Mouse (Mus musculus) kidney, embryonic 16.5 days (tissue): ENCODE data around the gene Fbxo41. TPM values are rescaled to one million over a fixed set of nuclear protein-coding genes. Genes with fewer than 3 reads are reported as not detected.

ENCODE experiments used
- ATAC-seq: fragments of 200-750 bp; cut with Nextera tagmentation; 2 replicates; pipeline ENCODE4 v1.8.0; 2017; ENCODE audit warnings: moderate TSS enrichment; ENCODE audit not compliant: low FRiP score, low TSS enrichment
- H3K27ac ChIP-seq: fragments of 300-500 bp; sonication (generic); 2 replicates; pipeline ENCODE4 v1.5.1; 2014; ENCODE audit warnings: low read length
- H3K27me3 ChIP-seq: fragments of 300-500 bp; sonication (generic); 2 replicates; pipeline ENCODE4 v1.6.1; 2014; ENCODE audit warnings: low read length, control low read depth, mixed read lengths; ENCODE audit not compliant: insufficient read depth
- H3K36me3 ChIP-seq: fragments of 300-500 bp; sonication (generic); 2 replicates; pipeline ENCODE4 v1.6.1; 2014; ENCODE audit warnings: low read length, control low read depth, mixed read lengths; ENCODE audit not compliant: insufficient read depth
- H3K4me1 ChIP-seq: fragments of 300-500 bp; sonication (generic); 2 replicates; pipeline ENCODE4 v1.6.1; 2014; ENCODE audit warnings: low read length, control low read depth, mixed read lengths; ENCODE audit not compliant: insufficient read depth
- H3K4me2 ChIP-seq: fragments of 300-500 bp; sonication (generic); replicated peaks from 2 replicates; pipeline ENCODE4 v1.6.1; 2014; ENCODE audit warnings: low read depth, low read length
- H3K4me3 ChIP-seq: fragments of 300-500 bp; sonication (generic); 2 replicates; pipeline ENCODE4 v1.5.1; 2014; ENCODE audit warnings: mild to moderate bottlenecking, low read length
- H3K9ac ChIP-seq: fragments of 300-500 bp; sonication (generic); replicated peaks from 2 replicates; pipeline ENCODE4 v1.6.1; 2014; ENCODE audit warnings: low read length
- H3K9me3 ChIP-seq: fragments of 300-500 bp; sonication (generic); 2 replicates; pipeline ENCODE4 v1.6.1; 2016; ENCODE audit warnings: low read length, control low read depth
- WGBS: fragments of 180-500 bp; shearing (Covaris S2); extraction: QIAGEN DNeasy Blood & Tissue Kit; methylation state at CpG from one replicate; pipeline ENCODE4 v1.1.7; 2014; 5-methylcytosine and 5-hydroxymethylcytosine counted together
- polyA plus RNA-seq: library from polyadenylated mRNA; unstranded; fragments of >200 nt; fragmentation: Nextera tagmentation; extraction: Ambion mirVana; gene quantifications from 2 replicates; pipeline ENCODE4 v1.2.1, GENCODE M21; 2015

Gene Fbxo41
- polyA plus RNA-seq, 1 experiment from 2014 or later, result 0.09 TPM

DNA sequence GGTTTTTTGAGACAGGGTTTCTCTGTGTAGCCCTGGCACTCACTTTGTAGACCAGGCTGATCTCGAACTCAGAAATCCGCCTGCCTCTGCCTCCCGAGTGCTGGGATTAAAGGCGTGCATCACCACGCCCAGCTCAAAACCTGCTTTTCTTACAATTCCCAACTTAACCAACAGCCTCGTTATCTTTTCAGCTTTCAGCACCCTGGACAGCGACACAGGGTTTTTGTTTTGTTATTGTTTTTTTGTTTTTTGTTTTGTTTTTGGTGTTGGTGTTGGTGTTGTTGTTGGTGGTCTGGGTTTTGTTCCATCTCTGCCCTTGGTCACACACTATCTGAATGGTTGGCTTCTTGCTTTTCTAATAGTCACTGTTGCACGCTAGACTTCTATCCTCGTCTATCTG is 4.6 kb downstream of the Fbxo41 start:
- Histone ChIP-seq H3K27ac (no peak overlapping the region), H3K4me3 (no peak overlapping the region), H3K9me3 (no peaks in the 10 kb centered on the region), H3K27me3 (peaks cover 9% of the 10 kb centered on the region; the same call in 1 of the 2 replicates), H3K4me2 (no peak overlapping the region), H3K4me1 (peaks cover 13% of the 10 kb centered on the region), H3K9ac (no peak overlapping the region), H3K36me3 (no peaks in the 10 kb centered on the region)
- 60% methylated on average over 9 of the region's 9 CpGs for WGBS
- no peak for ATAC-seq

DNA sequence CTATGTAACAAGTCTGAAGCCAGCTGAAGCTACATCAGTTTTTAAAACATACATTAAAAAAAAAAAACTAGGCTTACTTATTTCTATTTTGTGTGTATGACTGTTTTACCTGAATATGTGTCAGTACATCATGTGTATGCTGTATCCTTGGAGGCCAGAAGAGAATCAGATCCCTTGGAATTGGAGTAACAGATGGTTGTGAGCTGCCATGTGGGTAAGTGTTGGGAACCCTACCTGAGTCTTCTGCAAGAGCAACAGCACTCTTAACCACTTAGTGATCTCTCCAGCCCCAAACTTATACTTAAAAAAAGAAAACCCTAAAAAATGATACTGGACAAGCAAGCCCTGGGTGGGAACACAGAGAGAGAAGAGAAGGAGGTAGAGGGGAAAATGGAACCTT is 5.8 kb downstream of the Fbxo41 start:
- Histone ChIP-seq H3K36me3 (no peaks in the 10 kb centered on the region), H3K9ac (no peak overlapping the region), H3K4me2 (no peak overlapping the region), H3K4me1 (peaks cover 2% of the 10 kb centered on the region), H3K27me3 (0 out of 2 replicates have a peak, but pooled peaks cover 4% of the 10 kb centered on the region), H3K4me3 (no peak overlapping the region), H3K27ac (no peak overlapping the region), H3K9me3 (no peaks in the 10 kb centered on the region)
- no peak for ATAC-seq

DNA sequence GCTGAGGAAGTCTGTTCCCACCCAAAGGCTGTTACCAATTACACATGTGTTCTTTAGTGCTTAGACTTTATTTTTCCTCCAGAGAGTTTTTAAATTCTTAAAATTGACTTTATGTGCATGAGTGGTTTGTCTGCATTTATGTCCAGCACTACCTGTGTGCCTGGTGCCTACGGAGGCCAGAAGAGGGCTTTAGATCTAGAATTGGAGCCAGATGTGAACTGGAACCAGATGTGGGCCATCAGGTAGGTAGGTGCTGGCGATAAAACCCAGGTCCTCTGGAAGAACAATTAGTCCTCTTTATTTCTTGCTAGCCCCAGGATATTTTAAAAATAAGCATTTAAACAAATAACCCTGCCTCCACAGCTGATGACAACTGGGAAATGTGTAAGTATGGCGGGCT is 11.2 kb downstream of the Fbxo41 start:
- H3K4me1 ChIP-seq, result peaks cover 7% of the 10 kb centered on the region; the same call in 1 of the 2 replicates
- whole genome bisulfite sequencing, result 86% methylated on average over 3 of the region's 3 CpGs
- no peak for ATAC-seq
- no peak overlapping the region for H3K4me3 ChIP-seq
- H3K27ac ChIP-seq, result no peak overlapping the region
- no peaks in the 10 kb centered on the region for H3K27me3 ChIP-seq
- H3K9ac ChIP-seq, result no peak overlapping the region
- no peak overlapping the region for H3K4me2 ChIP-seq
- H3K9me3 ChIP-seq, result no peaks in the 10 kb centered on the region
- no peaks in the 10 kb centered on the region for H3K36me3 ChIP-seq

- Histone ChIP-seq H3K4me3 (no peak overlapping the region), H3K4me1 (peaks cover 7% of the 10 kb centered on the region; the same call in 1 of the 2 replicates), H3K4me2 (no peak overlapping the region), H3K36me3 (no peaks in the 10 kb centered on the region), H3K9ac (no peak overlapping the region), H3K9me3 (no peaks in the 10 kb centered on the region), H3K27ac (no peak overlapping the region), H3K27me3 (peaks cover 13% of the 10 kb centered on the region)
- no peak for ATAC-seq
- 84% methylated on average over 4 of the region's 4 CpGs for WGBS
Observed at GRCm38 (mm10) chr6:85490252-85490651, 12.5 kb downstream of the Fbxo41 start.

DNA sequence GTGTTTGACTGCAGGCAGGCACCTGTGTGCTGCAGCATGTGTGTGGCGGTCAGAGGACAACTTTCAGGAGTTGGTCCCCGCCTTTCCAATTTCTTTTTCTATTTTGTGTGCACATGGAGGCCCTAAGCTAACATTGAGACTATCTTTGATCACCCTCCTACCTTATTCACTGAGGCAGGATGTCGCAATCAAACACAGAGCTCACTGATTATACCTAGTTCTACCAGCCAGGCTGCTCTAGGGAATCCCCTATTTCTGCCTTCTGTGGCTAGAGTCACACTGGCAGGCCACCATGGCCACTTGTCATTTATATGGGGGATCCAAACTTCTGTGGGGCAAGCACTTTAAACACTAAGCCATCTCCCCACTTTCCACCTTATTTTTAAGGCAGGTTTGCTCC is 13.1 kb downstream of the Fbxo41 start:
- Histone ChIP-seq H3K27ac (no peak overlapping the region), H3K4me2 (no peak overlapping the region), H3K9me3 (no peaks in the 10 kb centered on the region), H3K27me3 (peaks cover 18% of the 10 kb centered on the region), H3K36me3 (no peaks in the 10 kb centered on the region), H3K4me3 (no peak overlapping the region), H3K9ac (no peak overlapping the region), H3K4me1 (peaks cover 7% of the 10 kb centered on the region; the same call in 1 of the 2 replicates)
- no peak for ATAC-seq
- 82% methylated on average over 3 of the region's 3 CpGs for WGBS

GRCm38 (mm10) chr6:85488510-85488909 is 14.3 kb downstream of the Fbxo41 start:
- no peak overlapping the region for H3K4me3 ChIP-seq
- ATAC-seq, result no peak

DNA sequence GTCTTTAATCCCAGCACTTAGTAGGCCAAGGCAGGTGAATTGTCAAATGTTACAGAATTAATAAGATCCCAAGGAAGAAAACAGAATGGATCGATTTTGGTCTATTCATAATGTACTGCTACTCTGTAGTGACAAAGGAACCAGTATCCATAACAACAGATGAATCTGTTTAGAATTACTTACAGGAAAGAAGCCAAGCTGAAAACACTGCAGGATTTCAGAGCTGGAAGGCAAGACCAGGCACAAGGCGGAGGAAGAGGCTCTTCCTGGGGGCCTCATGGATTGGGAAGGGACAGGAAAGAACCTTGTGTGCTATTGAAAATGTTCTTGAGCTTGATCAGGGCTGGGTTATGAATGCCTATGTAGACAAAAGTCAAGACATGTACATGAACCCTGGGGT is 17.1 kb downstream of the Fbxo41 start:
- Histone ChIP-seq H3K27ac (no peak overlapping the region), H3K9me3 (no peaks in the 10 kb centered on the region), H3K9ac (no peak overlapping the region), H3K27me3 (peaks cover 48% of the 10 kb centered on the region), H3K4me2 (no peak overlapping the region), H3K4me3 (no peak overlapping the region), H3K4me1 (peaks cover 20% of the 10 kb centered on the region; the same call in 1 of the 2 replicates), H3K36me3 (no peaks in the 10 kb centered on the region)
- 85% methylated on average over 2 of the region's 2 CpGs for WGBS
- no peak for ATAC-seq

More at GRCm38 (mm10) chr6:85488510-85488909, 14.3 kb downstream of the Fbxo41 start:
- Histone ChIP-seq H3K27ac (no peak overlapping the region), H3K36me3 (no peaks in the 10 kb centered on the region), H3K4me2 (no peak overlapping the region), H3K9ac (no peak overlapping the region), H3K27me3 (peaks cover 30% of the 10 kb centered on the region), H3K9me3 (no peaks in the 10 kb centered on the region), H3K4me1 (peaks cover 16% of the 10 kb centered on the region; the same call in 1 of the 2 replicates)
- 71% methylated on average over 4 of the region's 4 CpGs for WGBS

DNA sequence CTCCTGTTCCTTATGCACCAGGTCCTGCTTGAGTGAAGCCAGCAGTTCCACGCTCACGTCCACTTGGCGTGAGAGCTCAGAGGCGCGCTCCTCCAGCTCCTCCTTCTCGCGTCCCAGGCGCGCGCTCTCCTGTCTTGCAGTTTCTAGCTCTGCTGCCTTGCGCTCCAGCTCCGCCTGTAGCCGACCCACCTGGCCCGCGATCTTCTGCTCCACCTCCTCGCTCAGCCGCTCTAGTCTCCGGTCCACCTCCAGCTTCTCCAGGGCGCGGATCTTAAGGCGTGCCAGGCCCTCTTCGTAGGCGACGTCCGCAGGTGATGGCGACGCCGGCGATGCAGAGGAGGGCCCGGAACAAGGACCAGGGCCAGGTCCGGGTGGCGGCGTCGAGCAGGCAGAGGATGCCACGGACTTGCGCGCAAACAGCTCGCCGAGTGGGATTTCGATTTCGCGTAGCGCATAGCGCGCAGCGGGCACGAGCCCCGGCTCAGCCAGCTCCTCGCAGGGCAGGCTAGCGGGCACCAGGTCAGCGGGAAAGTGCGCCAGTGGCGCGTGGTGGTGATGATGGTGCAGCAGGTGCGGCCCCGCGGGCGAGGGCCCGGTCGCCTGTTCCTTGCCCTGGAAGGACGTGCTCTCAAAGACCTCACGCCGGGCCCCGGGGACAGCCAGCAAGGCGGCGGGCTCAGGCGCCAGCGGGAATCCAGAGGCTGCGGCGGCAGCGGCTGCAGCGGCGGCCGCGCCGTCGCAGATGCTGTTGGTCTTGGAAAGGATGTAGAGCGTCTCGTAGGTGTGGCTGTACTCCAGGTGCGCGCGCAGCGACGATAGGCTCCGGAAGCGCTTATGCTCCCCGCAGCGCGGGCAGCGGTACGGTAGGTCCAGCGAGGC is 18.7 kb downstream of the Fbxo41 start:
- Histone ChIP-seq H3K9me3 (no peaks in the 10 kb centered on the region), H3K27me3 (peaks cover 48% of the 10 kb centered on the region), H3K9ac (no peak overlapping the region), H3K4me2 (peak overlapping the region; percentile 51), H3K4me3 (peak overlapping the region; percentile 38), H3K4me1 (peaks cover 21% of the 10 kb centered on the region; the same call in 1 of the 2 replicates), H3K27ac (no peak overlapping the region), H3K36me3 (no peaks in the 10 kb centered on the region)
- WGBS, result 3% methylated on average over 87 of the region's 92 CpGs
- ATAC-seq, result no peak

GRCm38 (mm10) chr6:85480685-85481084 is 22.1 kb downstream of the Fbxo41 start:
- Histone ChIP-seq H3K27ac (no peak overlapping the region), H3K4me1 (peaks cover 13% of the 10 kb centered on the region; the same call in 1 of the 2 replicates), H3K36me3 (no peaks in the 10 kb centered on the region), H3K9ac (no peak overlapping the region), H3K9me3 (no peaks in the 10 kb centered on the region), H3K27me3 (peaks cover 49% of the 10 kb centered on the region), H3K4me2 (0 out of 2 replicates have a peak overlapping the region, but pooled peaks have one; percentile 13), H3K4me3 (no peak overlapping the region)
- ATAC-seq, result peak; percentile 87
- WGBS, result 36% methylated on average over 16 of the region's 16 CpGs

DNA sequence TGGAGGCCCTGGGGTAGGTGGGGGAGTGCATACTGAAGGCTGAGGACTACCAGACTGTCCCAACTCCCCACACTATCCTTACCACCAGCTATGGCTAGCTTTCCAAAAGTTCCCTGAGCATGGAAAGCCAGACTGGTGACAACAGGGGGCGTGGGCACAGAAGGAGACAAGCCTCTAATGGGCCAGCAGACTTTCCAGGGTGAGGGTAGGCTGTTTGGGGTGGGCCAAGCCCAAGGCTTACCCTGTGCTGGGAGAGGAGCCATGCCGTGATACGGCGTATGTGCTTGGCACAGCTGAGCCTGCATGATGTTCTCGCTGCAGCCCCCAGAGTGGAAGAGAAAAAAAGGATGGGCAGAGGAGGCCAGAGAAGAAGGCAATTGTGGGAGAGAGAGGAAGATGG is 22.8 kb downstream of the Fbxo41 start:
- no peaks in the 10 kb centered on the region for H3K9me3 ChIP-seq
- ATAC-seq, result no peak
- no peak overlapping the region for H3K4me2 ChIP-seq
- no peak overlapping the region for H3K9ac ChIP-seq
- 81% methylated on average over 5 of the region's 5 CpGs for WGBS
- H3K27me3 ChIP-seq, result peaks cover 42% of the 10 kb centered on the region
- peaks cover 13% of the 10 kb centered on the region; the same call in 1 of the 2 replicates for H3K4me1 ChIP-seq
- H3K27ac ChIP-seq, result no peak overlapping the region
- H3K4me3 ChIP-seq, result no peak overlapping the region
- no peaks in the 10 kb centered on the region for H3K36me3 ChIP-seq
